Mouse (Mus musculus): ENCODE data around the gene Elane.

DNA sequence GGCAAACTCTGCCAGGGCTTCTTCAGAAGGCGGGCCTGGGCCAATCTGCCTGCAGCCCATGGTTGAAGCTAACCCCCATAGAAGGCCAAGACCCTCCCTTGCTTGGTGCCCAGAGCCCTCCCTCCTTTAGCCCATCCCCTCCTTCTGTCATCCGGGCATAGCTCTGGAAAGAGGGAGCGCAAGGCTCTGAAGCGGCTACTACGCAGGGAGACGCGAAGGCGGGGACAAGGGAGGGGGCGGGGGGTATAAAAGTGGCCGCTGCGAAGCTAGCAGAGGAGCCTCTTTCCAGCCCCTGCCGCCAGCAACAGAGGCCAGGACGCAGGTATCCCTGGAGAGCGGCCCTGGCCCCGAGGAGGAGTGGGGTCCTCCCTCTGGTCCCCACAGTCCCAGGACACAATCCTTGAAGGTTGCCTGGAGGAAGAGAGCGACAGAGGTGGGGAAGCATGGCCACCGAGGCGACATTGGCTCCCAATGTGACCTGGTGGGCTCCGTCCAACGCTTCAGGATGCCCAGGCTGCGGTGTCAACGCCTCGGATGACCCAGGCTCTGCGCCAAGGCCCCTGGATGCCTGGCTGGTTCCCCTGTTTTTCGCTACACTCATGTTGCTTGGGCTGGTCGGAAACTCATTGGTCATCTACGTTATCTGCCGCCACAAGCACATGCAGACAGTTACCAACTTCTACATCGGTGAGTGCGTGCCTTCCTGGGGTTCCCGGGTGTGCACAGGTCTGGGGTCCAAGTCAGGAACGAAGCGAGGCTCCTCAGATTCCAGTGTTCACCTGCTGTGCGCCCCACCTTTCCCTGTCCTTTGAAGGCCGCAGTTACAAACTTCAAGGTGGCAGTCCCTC lies 32.4 kb downstream of the Elane start:
- TF ChIP-seq POLR2A (IDR thresholded peaks at IDR 0.05; ENCODE audit: insufficient read length, low read depth): no peak
- no peak for TF ChIP-seq USF1 (IDR thresholded peaks at IDR 0.05; ENCODE audit: low read depth)
- TF ChIP-seq E2F4 (IDR thresholded peaks at IDR 0.05; ENCODE audit: insufficient read depth): no peak
- TF ChIP-seq CEBPB (IDR thresholded peaks at IDR 0.05; ENCODE audit: insufficient read depth, poor library complexity, severe bottlenecking): no peak
- TF ChIP-seq TCF12 (IDR thresholded peaks at IDR 0.05; ENCODE audit: insufficient read depth, poor library complexity, severe bottlenecking): no peak
- no peak for TF ChIP-seq POLR2AphosphoS2 (IDR thresholded peaks at IDR 0.05; ENCODE audit: insufficient read length, low read depth)
